Mouse (Mus musculus) frontal cortex, postnatal 36 days (tissue): ENCODE results near the gene Paqr6.
A peak's percentile ranks its signal among the peaks of the same experiment; 100 is the strongest.

ENCODE experiments used
- DNase-seq, 2 experiments: peaks; one replicate each; pipeline ENCODE4 v3.0.0; 2022; ENCODE audit warnings: low spot score in 2 of 2

Gene Paqr6

GRCm38 (mm10) chr3:88364337-88364736, at the start of gene Paqr6:
Gene Paqr6 (plus strand): TSS chr3:88364584.
- DNase-seq = no peak

GRCm38 (mm10) chr3:88324951-88325405, 39.4 kb upstream of the Paqr6 start, which contains the start of gene Glmp:
Gene Glmp (plus strand): TSS chr3:88325023.
- DNase-seq = peak; percentile 49 to 74

GRCm38 (mm10) chr3:88328956-88329355, 35.4 kb upstream of the Paqr6 start:
- no peak for DNase-seq

GRCm38 (mm10) chr3:88331282-88331681, 33.1 kb upstream of the Paqr6 start:
- no peak for DNase-seq

- no peak for DNase-seq
Observed at GRCm38 (mm10) chr3:88334029-88334658, 30.2 kb upstream of the Paqr6 start.

- DNase-seq = no peak
Observed at GRCm38 (mm10) chr3:88334902-88335435, 29.4 kb upstream of the Paqr6 start.

GRCm38 (mm10) chr3:88335436-88336053, 28.8 kb upstream of the Paqr6 start:
- no peak for DNase-seq

GRCm38 (mm10) chr3:88336058-88337013, 28.0 kb upstream of the Paqr6 start, which contains the start of the genes Tmem79 and Smg5:
Gene Tmem79 (minus strand): TSS chr3:88336148.
Gene Smg5 (plus strand): TSS chr3:88336260.
- DNase-seq = peak; percentile 97 to 98

GRCm38 (mm10) chr3:88337367-88338020, 26.9 kb upstream of the Paqr6 start:
- DNase-seq = peak; percentile 41 to 55

- no peak for DNase-seq
Observed at GRCm38 (mm10) chr3:88338316-88338715, 26.1 kb upstream of the Paqr6 start.

- no peak for DNase-seq
Observed at GRCm38 (mm10) chr3:88339006-88339405, 25.4 kb upstream of the Paqr6 start.

- DNase-seq = no peak
Observed at GRCm38 (mm10) chr3:88350732-88351131, 13.7 kb upstream of the Paqr6 start.

GRCm38 (mm10) chr3:88352907-88353306, 11.5 kb upstream of the Paqr6 start:
- no peak for DNase-seq

- DNase-seq = no peak
Observed at GRCm38 (mm10) chr3:88354396-88355165, 9.8 kb upstream of the Paqr6 start.

- no peak for DNase-seq
Observed at GRCm38 (mm10) chr3:88359584-88359983, 4.8 kb upstream of the Paqr6 start.

GRCm38 (mm10) chr3:88359989-88360388, 4.4 kb upstream of the Paqr6 start:
- DNase-seq = no peak

- DNase-seq = no peak
Observed at GRCm38 (mm10) chr3:88361096-88361495, 3.3 kb upstream of the Paqr6 start.

- no peak for DNase-seq
Observed at GRCm38 (mm10) chr3:88361612-88362313, 2.6 kb upstream of the Paqr6 start.

- DNase-seq = peak in 1 of 2 experiments; percentile 47
Observed at GRCm38 (mm10) chr3:88363700-88364099, 684 bp upstream of the Paqr6 start.
